ENCODE assay signal across 12 mouse cellular contexts in genomic region chr15:97360842-97361770, GRCm38 (mm10).
A peak's percentile ranks its signal among the peaks of the same experiment; 100 is the strongest.
DNase-seq lines count a peak whose midpoint lies in the region; ATAC-seq and TF ChIP-seq lines count a peak whose summit lies in the region.
"Had no signal": no experiment of that assay in that cellular context is flagged by ENCODE, and none has a peak within 500 bp of the region (broad histone marks: within the 10 kb centered on the region; RNA-seq: fewer than 3 reads in every experiment).

No protein-coding gene starts in this region.

- peaks cover 14% of the 10 kb centered on the region for H3K4me1 ChIP-seq in bone marrow macrophage, adult 2 months (ENCODE audit: control insufficient read depth, insufficient read depth, low read length)
- no peaks in the 10 kb centered on the region for H3K4me1 ChIP-seq in lung, embryonic 14.5 days (ENCODE audit: insufficient read depth)

- no peaks in the 10 kb centered on the region for H3K36me3 ChIP-seq in lung, embryonic 14.5 days (ENCODE audit: insufficient read depth)

- peak overlapping the region; percentile 92 for H3K27ac ChIP-seq in bone marrow macrophage, adult 2 months (ENCODE audit: insufficient read depth, low read depth, low read length)
- no peak overlapping the region for H3K27ac ChIP-seq in lung, embryonic 14.5 days (ENCODE audit: low read depth)
- H3K27ac ChIP-seq: heart, adult 2 months had no signal

- H3K4me2 ChIP-seq in lung, embryonic 14.5 days: peak overlapping the region; percentile 18; the same call in 1 of the 2 replicates

- no peak for ATAC-seq in lung, embryonic 14.5 days (ENCODE audit: insufficient read depth)

- no peaks in the 10 kb centered on the region for H3K27me3 ChIP-seq in lung, embryonic 14.5 days (ENCODE audit: insufficient read depth, low read length)

- peak overlapping the region; percentile 77 for H3K4me3 ChIP-seq in bone marrow macrophage, adult 2 months (ENCODE audit: insufficient read depth, low read length)
- no peak overlapping the region for H3K4me3 ChIP-seq in lung, embryonic 14.5 days (ENCODE audit: low read depth, low read length)
- H3K4me3 ChIP-seq: heart, adult 2 months had no signal

- H3K9me3 ChIP-seq in lung, embryonic 14.5 days (ENCODE audit: low read depth, low read length): no peaks in the 10 kb centered on the region

- TF ChIP-seq POLR2A in bone marrow macrophage, adult 2 months (IDR thresholded peaks at IDR 0.05; ENCODE audit: borderline replicate concordance, low read depth, low read length): no peak

- no peak overlapping the region for H3K9ac ChIP-seq in lung, embryonic 14.5 days

- intact Hi-C loops in heart, postnatal 10 days (cut with DNase I): no loop called here

- no peak for TF ChIP-seq CTCF in bone marrow macrophage, adult 2 months (IDR thresholded peaks at IDR 0.05; ENCODE audit: low read depth, low read length)
- TF ChIP-seq CTCF in lung, embryonic 14.5 days (IDR thresholded peaks at IDR 0.05; ENCODE audit: low read depth): no peak

- DNase-seq in heart, adult 11 months: peak; percentile 92
- no peak for DNase-seq in heart, postnatal 10 days
- DNase-seq in lung, embryonic 14.5 days: no peak
- peak; percentile 73 to 81 for DNase-seq in spleen, postnatal 36 days (ENCODE audit: low spot score in 2 of 2)
- DNase-seq in gastrocnemius, adult 8-10 months (ENCODE audit: low spot score in 2 of 2): no peak
- DNase-seq in adrenal gland, postnatal 14 days: no peak
- no peak for DNase-seq in right cerebral cortex, postnatal 36 days (ENCODE audit: low spot score in 2 of 2)
- DNase-seq: cerebellum, adult 9-10 months; left cerebral cortex, postnatal 4 days; right cerebral cortex, postnatal 14 days had no signal

- WGBS in lung, embryonic 14.5 days: 73% methylated on average over 23 of the region's 23 CpGs

Comparison
In these comparisons a context has a peak if more than half of its experiments do, and no peak if none do; other contexts are left out.
1. DNase-seq: peak in heart, adult 11 months (single experiment) and spleen, postnatal 36 days (2 of 2); none in heart, postnatal 10 days (0 of 2), lung, embryonic 14.5 days (single experiment), gastrocnemius, adult 8-10 months (0 of 2), adrenal gland, postnatal 14 days (single experiment) and right cerebral cortex, postnatal 36 days (0 of 2).